Mouse (Mus musculus) brain, embryonic 14.5 days (tissue): ENCODE measurements around the gene Srsf2.

ENCODE experiments used
- CTCF ChIP-seq: fragments of 200-500 bp; IDR thresholded peaks from 2 replicates; pipeline ENCODE4 v1.5.1; 2012; ENCODE audit warnings: inconsistent platforms, mild to moderate bottlenecking, moderate library complexity, borderline replicate concordance; ENCODE audit not compliant: insufficient read depth, insufficient read length; ENCODE audit errors: extremely low read depth
- POLR2A ChIP-seq: fragments of 200-500 bp; IDR thresholded peaks from 2 replicates; pipeline ENCODE4 v1.6.1; 2012; ENCODE audit warnings: mild to moderate bottlenecking, inconsistent platforms, borderline replicate concordance; ENCODE audit not compliant: poor library complexity, insufficient read depth, insufficient read length, severe bottlenecking; ENCODE audit errors: extremely low read depth

- TF ChIP-seq CTCF (no peak), POLR2A (no peak)
Observed at GRCm38 (mm10) chr11:116847187-116848085, 5.5 kb downstream of the Srsf2 start.
